Mouse (Mus musculus) telencephalon, adult 2 months (tissue): ENCODE measurements around the gene Trpm8.

Source experiments
- DNase-seq: peaks from one replicate; pipeline ENCODE4 v3.0.0-alpha.2; 2011; ENCODE audit warnings: low read depth, low spot score

Gene Trpm8

DNA sequence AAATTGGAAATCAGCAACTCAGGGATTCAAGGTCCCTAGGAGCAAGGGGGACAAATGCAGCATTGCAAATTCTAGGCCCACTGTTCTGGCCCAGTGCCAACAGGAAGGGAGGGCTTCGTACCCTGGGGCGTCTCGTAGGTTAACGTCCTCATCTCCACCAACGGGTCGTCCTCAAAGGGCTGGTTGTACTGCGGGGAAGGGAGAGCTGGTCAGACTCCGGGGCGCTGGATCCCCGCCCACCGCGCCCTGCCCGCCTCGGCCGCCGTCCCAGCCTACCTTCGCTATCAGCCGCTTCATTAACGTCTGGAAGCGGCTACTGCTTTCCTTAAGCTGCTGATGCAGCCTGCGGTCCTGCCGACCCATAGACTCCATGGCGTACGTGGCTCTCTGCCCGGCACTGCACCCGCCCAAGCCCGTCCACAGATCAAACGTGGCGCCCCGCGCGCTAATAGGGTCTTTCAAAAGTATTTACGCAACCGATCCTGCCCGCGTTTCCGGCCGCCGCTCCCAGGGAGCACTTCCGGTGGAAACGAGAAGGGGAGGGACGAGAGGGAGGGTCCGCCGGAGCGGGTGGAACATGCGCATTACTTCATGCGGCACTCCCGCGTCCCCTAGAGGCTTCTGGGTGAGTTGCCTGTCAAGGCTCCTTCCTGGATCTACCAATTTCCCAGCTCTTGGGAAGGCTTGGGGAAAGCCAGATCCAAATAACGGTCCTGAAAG, at the start of gene Trpm8, which contains the start of gene Hjurp:
TSS of gene Trpm8 (plus strand) at position 564 of the 720 bp plus-strand sequence.
TSS of gene Hjurp (minus strand) at position 536 of the 720 bp plus-strand sequence.
- DNase-seq: peak; percentile 100

DNA sequence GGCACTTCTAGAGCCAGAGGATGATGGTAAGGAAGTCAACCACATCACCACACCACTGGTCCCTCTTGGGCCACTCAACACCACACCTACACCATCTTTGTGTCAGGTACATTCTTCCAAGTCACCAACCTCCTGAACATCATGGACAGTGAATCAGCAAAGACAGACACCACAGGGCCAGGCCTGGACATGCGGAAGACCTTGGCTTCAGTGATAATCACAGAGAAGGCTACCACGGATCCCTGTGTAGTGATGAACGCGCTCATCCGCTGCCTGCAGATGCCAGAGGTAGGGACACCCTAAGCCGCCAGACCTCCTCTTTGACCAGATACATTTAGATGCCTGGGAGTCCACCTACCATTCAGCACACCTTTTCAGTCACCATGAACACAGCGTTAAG, 49.3 kb upstream of the Trpm8 start:
- DNase-seq: no peak

DNA sequence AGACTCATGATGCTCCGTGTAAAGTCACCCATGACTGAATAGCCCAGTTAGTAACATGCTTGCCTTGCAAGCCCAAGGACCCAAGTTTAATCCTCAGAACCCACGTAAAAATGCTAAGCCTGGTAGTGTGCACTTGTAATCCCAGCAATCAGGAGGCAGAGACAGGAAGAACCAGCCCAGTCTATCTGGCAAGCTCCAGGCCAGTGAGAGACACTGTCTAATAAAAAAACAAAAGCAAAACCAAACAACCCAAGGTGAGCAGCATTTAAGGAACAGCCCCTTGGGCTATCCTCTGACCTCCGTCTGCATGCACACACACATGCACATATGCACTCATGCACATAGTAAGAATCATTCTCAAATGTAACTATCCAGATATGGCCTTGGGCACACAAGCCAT, 47.9 kb upstream of the Trpm8 start:
- DNase-seq: no peak

DNA sequence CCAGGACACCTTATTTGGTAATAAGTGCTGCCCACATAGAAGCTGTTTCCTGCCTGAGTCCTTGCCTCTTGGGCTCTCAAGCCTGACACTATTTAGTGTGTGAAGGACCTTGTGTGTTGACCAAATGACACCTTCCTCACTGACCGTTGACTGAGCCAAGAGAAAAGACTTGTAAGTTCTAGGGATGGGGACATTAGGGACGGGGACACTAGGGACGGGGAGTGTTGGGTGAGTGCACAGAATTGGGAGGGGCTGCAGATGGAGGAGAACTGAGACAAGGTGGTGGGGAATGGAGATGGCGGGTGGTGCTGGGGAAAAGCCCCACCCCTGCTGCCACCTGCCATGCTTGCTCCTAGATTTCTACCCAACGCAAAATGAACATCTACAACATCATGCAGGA, 47.5 kb upstream of the Trpm8 start:
- DNase-seq: no peak

DNA sequence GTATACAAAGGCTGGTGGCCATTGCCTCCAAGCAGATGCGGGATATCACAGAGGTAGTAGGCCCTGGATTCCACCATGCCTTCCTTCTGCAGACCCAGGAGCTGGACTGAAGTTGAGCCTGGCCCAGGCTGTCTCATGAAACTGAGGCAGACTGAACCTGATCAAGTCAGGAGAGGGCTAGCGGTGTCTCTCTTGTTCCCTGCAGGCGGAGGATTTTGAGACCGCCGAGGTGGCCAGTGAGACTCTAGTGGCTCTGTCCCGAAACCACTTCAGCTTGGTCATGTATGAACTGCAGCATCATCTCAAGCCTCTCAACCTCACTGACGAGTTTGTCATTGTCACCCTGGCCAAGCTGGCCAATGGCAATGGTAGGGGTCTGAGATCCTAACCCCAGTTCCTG, 47.0 kb upstream of the Trpm8 start:
- DNase-seq: no peak

DNA sequence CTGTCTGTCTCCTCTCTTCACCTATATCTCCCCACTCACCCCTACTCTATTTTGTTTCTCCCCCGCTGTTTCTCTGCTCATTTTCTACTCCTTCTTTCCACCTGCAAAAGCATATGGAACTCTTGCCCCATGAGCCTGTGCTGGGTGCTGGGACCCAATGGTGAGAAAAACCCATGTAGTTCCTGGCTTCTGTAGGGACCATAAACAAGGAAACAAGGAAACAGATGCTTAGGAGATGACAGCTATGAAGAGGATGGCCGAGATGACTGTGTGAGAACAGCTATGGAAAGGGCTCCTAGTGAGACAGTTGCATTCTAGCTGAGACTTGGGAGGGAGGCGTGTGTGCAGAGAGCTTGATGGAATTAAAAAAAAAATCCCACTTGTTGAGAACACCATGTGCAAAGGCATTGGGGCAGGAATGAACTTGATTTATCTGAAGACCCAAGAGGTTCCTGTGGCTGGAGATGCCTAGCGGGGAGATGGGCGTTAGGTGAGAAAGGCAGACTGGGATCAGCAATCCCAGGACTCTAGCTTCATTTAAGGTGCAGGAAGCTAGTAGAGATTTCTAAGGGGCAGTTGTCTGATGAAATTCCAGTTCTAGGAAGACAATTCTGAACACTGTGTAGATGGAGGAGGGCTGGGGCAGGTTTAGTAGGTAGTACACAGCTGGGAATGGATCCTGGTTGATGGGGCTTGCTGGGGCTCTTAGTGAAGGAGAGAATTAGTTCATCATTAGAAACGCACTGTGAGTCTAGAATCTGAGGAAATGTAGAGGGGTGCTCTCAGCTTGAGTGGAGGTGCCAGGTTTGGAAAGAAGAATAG, 46.3 kb upstream of the Trpm8 start:
- DNase-seq: no peak

DNA sequence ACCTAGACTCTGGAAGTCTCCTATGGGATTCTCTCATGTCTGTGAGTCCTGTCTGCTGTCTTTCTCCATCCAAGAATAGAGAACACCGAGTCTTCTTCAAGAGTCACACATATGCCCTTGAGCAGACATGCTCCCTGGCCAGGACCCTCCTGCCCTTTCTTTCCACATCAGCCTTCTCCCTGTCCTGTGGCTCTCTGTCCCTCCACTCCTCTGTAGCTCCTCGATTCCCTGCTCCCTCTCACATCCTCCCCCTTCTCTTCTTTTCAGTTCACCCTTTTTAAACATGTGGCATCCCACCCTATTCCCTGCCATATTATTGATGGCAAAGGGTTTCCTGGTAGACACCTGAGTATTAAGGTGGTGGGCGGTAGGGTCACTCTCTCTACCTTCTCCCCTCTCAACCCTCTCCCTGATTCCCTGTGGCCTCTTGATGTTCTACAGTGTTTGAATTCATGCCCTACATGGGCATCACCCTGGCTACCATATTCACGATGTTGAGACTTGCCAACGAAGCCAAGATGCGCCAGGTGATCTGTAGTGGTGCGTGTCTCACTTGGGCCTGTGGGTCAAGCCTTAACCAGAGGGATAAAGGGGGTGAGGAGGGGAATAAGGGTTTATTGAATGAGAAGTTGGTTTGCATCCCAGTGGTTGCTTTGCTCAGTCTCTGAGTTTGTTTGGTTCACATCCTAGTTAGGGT, 45.5 kb upstream of the Trpm8 start:
- DNase-seq: no peak

DNA sequence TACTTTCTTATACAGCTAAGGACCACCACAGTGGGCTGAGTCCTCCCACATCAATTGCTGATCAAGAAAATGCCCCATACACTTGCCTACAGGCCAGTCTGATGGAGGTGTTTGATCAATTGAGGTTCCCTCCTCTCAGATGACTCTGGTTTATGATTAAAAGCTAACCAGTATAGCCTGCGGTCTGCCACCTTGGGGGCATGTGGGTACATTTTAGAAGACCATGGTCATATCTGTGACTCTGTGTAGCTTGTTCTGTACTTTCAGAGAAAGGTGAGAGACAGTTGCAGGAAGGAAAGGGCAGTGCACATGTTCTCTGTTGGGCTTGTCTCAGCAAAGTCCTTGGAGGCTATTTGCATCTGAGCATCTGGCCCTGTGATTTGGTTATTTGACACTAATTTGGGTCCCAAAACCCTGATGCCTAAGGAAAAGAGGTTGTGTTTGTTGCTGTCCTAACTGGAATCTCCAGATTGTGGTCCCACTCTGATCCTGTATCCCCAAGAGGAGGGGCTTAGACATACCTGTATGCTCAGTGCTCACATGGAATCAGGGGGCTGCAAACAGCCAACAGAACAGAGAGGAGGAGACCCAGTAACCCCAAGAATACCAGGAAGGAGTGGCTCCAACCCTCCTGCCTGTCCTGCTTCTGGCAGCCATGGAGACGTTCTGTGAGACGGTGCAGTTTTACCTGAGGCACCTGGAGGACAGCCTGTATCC, 44.6 kb upstream of the Trpm8 start:
- no peak for DNase-seq

DNA sequence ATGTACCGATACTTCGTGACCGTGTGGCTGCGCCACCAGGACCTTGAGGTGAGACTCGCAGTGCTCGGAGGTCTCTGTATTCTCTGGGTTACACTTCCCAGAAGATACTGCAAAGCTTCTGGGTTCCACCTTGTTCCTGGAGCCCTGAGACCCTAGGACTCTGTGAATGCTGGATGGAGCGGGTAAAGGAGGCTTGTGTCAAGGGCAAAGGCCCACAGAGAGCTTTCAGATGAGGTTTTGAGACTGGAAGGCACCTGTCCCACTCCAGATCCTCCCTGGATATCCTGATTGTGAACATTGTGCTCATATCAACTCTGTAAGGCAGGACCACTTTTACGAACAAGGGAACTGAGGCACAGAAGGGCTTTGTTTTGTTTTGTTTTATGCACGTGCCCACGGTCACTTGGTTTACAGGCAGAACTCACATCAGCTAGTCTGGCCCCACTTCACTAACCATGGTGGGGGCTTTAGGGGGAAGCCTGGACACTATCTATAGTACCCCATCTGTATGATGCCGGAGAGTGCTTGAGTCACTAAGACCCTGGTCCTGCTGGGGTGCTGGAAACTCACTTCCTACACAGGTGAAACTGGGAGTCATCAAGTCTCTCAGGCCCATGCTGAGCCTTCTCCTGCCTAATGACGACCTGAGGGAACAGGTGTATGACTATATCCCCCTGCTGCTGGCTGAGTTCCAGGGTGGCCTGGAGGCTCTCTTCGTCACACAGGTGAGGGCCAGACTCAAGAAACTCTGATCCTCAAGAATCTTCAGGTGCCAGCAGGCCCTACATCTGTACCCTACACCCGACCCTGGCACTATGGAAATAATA, 43.8 kb upstream of the Trpm8 start:
- DNase-seq: no peak

DNA sequence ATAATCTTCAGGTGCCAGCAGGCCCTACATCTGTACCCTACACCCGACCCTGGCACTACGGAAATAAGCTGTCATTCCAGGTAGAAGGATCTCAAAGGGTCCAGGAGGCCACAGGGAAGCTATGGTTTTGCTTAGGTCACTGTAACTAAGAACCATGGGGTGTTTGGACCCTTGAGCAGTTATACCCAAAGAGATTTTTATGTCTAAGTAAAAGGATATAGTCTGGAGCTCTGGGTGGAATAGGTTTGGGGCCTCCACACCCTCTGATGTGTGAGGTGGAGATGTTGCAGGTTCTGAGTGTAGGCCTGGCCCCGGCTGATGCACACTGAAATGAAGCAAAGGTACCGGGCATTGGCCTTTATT, 43.2 kb upstream of the Trpm8 start:
- no peak for DNase-seq

DNA sequence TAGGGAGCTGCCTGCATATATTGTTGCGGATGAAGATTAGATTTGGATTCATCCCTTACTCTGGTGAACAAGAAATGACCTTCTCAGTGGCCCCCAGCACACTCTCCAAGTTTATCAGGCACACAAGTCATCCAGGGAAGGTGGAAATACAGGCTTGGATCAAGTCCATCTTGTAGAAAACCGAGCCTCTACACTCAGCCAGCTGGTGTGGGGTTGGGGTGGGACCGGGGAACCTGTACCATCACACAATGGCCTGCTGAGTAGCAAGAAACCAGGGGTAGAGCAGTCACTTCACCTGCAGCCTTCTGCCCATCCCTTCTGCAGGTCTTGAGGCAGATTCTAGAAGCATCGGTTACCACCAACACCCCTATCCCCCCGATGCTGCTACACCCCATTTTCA, 42.8 kb upstream of the Trpm8 start:
- DNase-seq: no peak

DNA sequence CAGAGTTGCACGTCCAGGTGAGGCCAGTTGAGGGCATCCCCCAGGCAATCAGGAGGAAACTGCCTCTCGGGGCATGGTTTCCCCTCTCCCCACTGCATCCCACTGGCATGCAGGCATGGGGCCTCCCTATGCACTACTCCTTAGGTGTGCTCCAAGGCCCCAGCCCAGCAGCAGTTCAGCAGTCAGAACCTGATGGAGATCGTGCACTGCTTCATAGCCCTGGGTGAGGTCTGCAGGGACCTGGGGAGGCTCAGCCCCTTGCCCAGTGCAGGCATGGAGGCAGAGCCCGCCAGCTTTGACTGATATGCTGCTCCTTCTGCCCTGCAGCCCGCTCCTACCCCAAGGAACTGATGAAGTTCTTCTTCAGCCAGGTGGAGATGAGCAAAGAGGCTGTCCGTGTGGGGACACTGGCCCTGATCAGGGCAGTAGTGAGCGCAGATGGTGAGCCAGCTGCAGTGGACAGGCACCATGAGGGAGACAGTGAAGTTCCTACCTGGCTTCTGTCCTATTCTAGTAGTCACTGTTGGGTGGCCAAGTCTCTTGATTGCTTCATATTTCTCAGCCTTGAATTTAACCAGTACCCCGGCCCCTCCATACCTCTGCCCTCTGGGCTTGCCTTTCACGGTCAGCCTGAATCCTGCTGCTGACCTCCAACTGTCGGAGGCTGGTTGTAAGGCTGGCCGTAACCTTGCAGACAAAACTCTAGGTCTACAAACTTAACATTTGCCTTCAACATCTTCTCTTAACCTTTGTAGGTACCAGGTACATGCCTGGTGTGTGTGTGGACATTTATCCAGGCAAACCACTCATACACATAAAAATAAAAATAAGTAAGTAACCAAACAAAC, 42.2 kb upstream of the Trpm8 start:
- no peak for DNase-seq

DNA sequence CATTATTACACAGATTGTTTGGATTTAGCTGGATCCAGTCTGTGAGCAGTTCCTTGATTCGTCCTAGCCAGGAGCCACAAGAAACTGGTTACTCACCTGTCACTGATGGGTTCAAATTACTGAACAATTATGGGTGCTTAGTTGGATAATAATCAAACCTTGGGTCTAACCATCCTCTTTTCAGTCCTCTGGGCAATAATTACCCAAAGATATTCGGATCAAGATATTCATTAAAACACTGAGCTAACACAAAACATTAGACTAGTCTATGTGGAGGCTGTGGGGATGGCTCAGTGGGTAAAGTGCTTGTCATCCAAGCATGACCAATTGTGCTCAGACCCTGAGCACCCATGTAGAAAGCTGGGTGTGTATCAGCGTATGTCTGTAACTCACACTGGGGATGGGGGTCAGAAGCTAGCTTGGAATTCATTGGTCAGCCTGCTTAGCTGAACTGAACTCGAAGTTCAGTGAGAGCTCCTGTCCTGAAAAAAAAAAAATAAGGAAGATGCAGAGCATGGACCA, 41.5 kb upstream of the Trpm8 start:
- no peak for DNase-seq

DNA sequence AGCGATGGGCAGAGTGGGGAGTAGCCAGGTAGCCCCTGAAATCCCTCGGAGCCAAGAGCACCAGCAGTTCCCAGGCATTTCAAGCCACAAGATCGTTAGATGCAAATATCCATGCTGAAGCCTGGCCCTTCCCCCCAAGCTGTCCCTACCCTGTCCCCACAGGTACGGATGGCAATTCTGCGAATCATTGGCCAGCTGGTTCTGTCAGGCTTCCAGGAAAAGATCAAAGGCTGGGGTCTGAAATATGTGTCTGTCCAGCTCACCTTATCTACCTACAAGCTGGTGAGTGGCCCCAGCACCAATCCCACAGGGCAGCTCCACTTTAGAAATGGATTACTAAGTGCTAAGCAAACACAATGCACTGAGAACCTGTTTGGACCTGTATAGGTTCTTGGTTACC, 40.1 kb upstream of the Trpm8 start:
- no peak for DNase-seq

DNA sequence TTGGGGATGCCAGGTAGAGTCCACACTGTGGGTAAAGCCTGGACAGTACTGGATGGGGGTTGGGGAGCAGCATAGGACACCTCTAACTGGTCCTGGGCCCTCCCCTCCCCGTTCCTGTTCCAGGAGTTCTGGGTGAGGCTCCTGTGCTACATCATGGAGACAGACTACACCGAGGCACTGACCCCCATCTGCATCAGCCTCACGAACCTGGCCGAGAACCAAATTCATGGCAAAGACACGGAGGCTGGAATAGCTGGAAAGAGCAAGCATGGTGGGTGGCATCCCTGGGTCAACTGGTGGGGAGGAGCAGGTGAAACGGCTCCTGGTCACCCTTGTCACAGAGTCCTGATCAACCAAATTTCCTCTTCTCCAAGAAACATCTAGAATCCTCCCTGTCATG, 38.7 kb upstream of the Trpm8 start:
- DNase-seq: no peak

DNA sequence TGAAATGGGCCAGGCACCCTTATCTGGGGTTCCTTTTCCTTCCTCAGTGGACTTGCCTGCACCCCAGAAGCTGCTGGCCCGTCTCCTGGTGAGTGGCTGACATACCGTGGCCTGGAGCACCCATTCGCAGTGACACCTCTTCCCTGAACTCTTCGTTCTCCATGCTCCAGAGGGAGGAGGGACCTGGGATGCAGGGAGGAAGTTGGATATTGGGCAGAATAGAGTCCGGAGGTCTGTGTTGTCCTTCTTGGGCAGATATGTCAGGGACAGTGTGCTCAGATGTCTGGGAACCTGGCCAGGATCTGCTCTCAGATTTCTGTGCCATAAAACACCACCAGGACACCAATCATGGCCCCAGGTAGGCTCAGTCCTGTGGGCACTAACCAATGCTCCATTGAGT, 37.4 kb upstream of the Trpm8 start:
- DNase-seq: no peak

DNA sequence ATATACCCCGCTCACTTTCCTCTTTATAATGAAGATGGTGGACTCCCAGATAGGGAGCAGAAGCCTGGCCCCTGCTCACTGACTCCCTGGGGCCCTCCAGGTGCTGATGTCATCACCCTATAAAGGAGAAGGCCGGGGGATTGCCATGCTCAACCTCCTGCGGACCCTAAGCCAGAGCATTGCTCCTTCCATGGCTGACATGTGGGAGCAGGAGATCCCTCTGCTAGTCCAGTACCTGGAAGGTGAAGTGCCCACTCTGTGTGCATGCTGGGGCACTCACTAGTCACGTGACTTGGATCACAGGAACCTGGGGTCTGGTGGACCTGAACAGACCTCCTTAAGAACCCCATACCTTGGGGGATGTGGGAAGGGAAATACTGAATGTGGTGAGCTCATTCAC, 36.9 kb upstream of the Trpm8 start:
- no peak for DNase-seq

DNA sequence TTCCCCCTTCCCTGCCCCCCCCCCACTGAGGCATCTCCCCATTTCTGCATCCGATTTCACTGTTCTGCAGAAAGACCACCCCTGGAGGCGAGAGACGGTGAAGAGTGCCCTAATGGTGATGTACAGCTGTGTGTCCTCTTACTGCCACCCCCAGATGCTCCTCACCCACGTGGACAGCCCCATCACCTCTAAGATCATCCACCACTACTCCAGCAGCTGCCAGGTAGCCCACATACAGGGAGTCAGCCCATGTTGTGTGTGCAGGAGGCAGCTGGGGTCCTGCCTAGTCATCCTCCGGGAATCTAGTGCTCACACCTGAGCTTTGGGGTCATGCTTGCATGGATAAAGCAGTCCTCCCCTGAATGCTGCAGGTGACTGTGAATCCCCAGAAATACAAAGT, 33.6 kb upstream of the Trpm8 start:
- no peak for DNase-seq

DNA sequence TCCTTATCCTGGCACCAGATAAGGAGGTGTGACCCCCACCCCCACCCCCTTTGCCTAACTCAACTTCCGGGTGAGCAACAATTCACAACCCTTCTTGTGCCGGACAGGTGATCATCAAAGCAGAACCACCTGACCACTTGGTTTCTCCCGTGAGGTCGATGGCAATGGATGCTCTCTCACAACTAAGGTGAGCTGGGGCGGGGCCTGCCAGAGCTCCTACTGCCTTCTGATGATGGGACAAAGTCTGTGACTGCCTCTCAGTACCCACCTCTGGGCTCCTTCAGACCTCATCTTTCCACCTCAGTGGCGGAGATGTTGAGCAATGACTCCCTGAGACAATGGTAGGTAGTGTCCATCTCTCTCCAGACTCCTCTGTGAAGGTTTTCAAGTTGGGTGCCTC, 31.6 kb upstream of the Trpm8 start:
- DNase-seq: no peak

DNA sequence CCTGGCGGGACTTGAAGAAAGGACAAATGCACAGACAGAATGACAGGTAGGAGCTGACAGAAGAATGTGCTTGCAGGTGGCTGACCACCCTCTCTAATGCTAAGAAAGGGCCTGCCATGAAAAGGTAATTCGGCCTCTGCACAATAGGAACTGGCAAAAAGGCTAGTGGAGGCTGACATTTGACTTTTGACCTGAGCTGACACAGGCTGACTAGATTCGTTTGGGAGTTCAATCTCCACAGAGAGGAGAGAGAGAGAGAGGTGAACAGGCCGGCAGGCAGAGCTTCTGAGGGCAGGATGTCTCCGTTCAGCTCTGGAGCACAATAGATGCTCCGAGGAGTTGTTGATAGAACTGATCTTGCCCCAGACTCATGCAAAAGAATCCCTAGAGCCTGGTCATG, 31.1 kb upstream of the Trpm8 start:
- DNase-seq: no peak
